9 mouse cellular contexts compared by ENCODE assay signal in the genomic region with DNA sequence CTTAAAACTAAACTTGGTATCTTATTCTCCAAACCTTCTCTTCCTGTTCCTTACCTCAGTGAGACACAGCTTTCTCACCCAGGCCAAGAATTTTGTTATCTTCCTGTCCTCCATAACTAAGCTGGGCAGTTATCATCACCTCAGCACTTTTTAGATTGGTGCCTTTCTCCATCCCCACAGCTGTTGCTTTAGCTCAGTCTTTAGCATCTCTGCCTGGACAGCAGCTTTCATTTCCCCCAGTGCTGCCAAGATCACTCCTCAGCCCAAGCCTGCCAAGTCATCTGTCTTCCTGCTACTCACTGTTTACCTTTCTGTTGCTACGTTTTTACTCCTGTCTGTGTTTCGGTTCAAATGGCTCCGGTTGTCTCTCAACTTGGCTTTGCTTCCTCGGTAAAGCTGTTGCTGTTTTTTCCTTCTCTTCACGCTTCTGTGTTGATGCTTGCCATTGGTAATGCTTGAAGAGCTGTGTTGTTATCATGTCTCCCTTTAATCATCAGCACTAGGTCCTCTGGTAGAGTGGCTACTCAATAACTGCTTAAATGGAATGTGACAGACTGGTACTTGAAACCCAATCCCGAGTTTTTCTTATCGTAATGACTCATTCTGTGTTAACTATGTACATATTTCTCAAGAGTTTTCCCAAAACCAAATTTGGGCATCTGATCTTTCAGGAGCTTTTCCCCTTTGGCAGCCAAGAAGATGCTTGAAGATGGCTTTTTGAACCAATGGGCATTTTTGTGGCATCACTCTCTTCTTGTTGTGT. TPM values are rescaled to one million over a fixed set of nuclear protein-coding genes. Genes with fewer than 3 reads are reported as not detected.
DNase-seq lines count a peak whose midpoint lies in the region; ATAC-seq and TF ChIP-seq lines count a peak whose summit lies in the region.
"Had no signal": no experiment of that assay in that cellular context is flagged by ENCODE, and none has a peak within 500 bp of the region (broad histone marks: within the 10 kb centered on the region; RNA-seq: fewer than 3 reads in every experiment).

No protein-coding gene starts in this region.

- H3K4me1 ChIP-seq in hindbrain, embryonic 16.5 days (ENCODE audit: control insufficient read depth, insufficient read depth, low read depth, low read length), result peaks cover 7% of the 10 kb centered on the region
- peaks cover 14% of the 10 kb centered on the region for H3K4me1 ChIP-seq in hindbrain, embryonic 13.5 days (replicated peaks)
- peaks cover 13 to 62% of the 10 kb centered on the region in 2 experiments for H3K4me1 ChIP-seq in CH12.LX (ENCODE audit: control insufficient read depth in 1 of 2, insufficient read depth in 2 of 2)
- peaks cover 12% of the 10 kb centered on the region for H3K4me1 ChIP-seq in heart, postnatal 0 days (ENCODE audit: control insufficient read depth, insufficient read depth)
- H3K4me1 ChIP-seq in kidney, adult 2 months (ENCODE audit: control insufficient read depth, insufficient read depth, low read length), result no peaks in the 10 kb centered on the region; the same call in 1 of the 2 replicates

- dilution Hi-C loops in CH12.LX (cut with MboI; ENCODE audit: extremely low pct_ligation_motif_present, extremely low pct_unique_long_range_greater_than_20kb, low sequenced_read_pairs), result no loop called here

- no peak overlapping the region for H3K9ac ChIP-seq in hindbrain, embryonic 16.5 days (ENCODE audit: low read depth, low read length)
- H3K9ac ChIP-seq in hindbrain, embryonic 13.5 days, result no peak overlapping the region
- H3K9ac ChIP-seq in CH12.LX (ENCODE audit: insufficient read depth, low read depth), result no peak overlapping the region; the same call in 1 of the 2 replicates
- no peak overlapping the region for H3K9ac ChIP-seq in heart, postnatal 0 days (replicated peaks; ENCODE audit: low read depth, low read length)

- no peaks in the 10 kb centered on the region for H3K36me3 ChIP-seq in hindbrain, embryonic 16.5 days (ENCODE audit: control insufficient read depth, insufficient read depth, low read length)
- peaks cover 4% of the 10 kb centered on the region; the same call in 1 of the 2 replicates for H3K36me3 ChIP-seq in hindbrain, embryonic 13.5 days
- H3K36me3 ChIP-seq in CH12.LX (replicated peaks in 1 of 2; ENCODE audit: control insufficient read depth in 1 of 2, insufficient read depth in 1 of 2, low read length in 1 of 2), result peaks cover 0 to 3% of the 10 kb centered on the region in 2 experiments
- H3K36me3 ChIP-seq in heart, postnatal 0 days (replicated peaks; ENCODE audit: control insufficient read depth, insufficient read depth, low read length), result no peaks in the 10 kb centered on the region
- H3K36me3 ChIP-seq in kidney, adult 2 months (ENCODE audit: control insufficient read depth, insufficient read depth, low read length), result no peaks in the 10 kb centered on the region

- TF ChIP-seq RAD21 in CH12.LX (IDR thresholded peaks at IDR 0.05; ENCODE audit: low read depth, low read length), result no peak

- TF ChIP-seq POLR2A in CH12.LX (IDR thresholded peaks at IDR 0.05; ENCODE audit: low read depth, low read length), result no peak
- TF ChIP-seq POLR2A in kidney, adult 2 months (IDR thresholded peaks at IDR 0.05; ENCODE audit: low read depth, low read length), result no peak

- no peak for ATAC-seq in hindbrain, embryonic 16.5 days
- no peak for ATAC-seq in hindbrain, embryonic 13.5 days (ENCODE audit: low FRiP score)
- peak; percentile 44; the same call in 1 of the 2 replicates for ATAC-seq in heart, postnatal 0 days (ENCODE audit: insufficient read depth, low read depth)
- ATAC-seq: Patski had no signal

- H3K79me2 ChIP-seq in CH12.LX (replicated peaks; ENCODE audit: control insufficient read depth, extremely low read depth, insufficient read depth, poor library complexity, severe bottlenecking), result peaks cover 5% of the 10 kb centered on the region; the same call in 1 of the 2 replicates

- peak overlapping the region; percentile 29; the same call in 1 of the 2 replicates for H3K27ac ChIP-seq in hindbrain, embryonic 16.5 days (ENCODE audit: low read depth, low read length)
- H3K27ac ChIP-seq in hindbrain, embryonic 13.5 days, result no peak overlapping the region
- H3K27ac ChIP-seq in CH12.LX (ENCODE audit: insufficient read depth, low read depth), result peak overlapping the region; percentile 84
- H3K27ac ChIP-seq in heart, postnatal 0 days (ENCODE audit: low read depth), result peak overlapping the region; percentile 18
- no peak overlapping the region for H3K27ac ChIP-seq in kidney, adult 2 months (ENCODE audit: insufficient read depth, low read depth, low read length)

- H3K4me3 ChIP-seq in hindbrain, embryonic 16.5 days (ENCODE audit: low read length), result no peak overlapping the region
- H3K4me3 ChIP-seq in hindbrain, embryonic 13.5 days, result no peak overlapping the region
- H3K4me3 ChIP-seq in CH12.LX (replicated peaks in 1 of 3; ENCODE audit: low read depth in 2 of 3, low read length in 2 of 3, poor library complexity in 1 of 3), result peak overlapping the region in 2 of 3 experiments; percentile 9 to 25
- peak overlapping the region; percentile 4; the same call in 1 of the 2 replicates for H3K4me3 ChIP-seq in heart, postnatal 0 days (ENCODE audit: low read depth, low read length)
- no peak overlapping the region for H3K4me3 ChIP-seq in kidney, adult 2 months (ENCODE audit: insufficient read depth, low read depth, low read length)

- in situ Hi-C loops in CH12.LX (cut with MboI; ENCODE audit: low pct_ligation_motif_present, low pct_unique_long_range_greater_than_20kb, low sequenced_read_pairs), result no loop called here

- H3K4me2 ChIP-seq in hindbrain, embryonic 16.5 days (ENCODE audit: low read length), result no peak overlapping the region
- H3K4me2 ChIP-seq in hindbrain, embryonic 13.5 days, result no peak overlapping the region
- H3K4me2 ChIP-seq in CH12.LX (ENCODE audit: insufficient read depth, low read depth, poor library complexity, severe bottlenecking), result peak overlapping the region; percentile 47; the same call in 1 of the 2 replicates
- H3K4me2 ChIP-seq in heart, postnatal 0 days (ENCODE audit: low read depth, low read length), result peak overlapping the region; percentile 45

- H3K27me3 ChIP-seq in hindbrain, embryonic 16.5 days (replicated peaks; ENCODE audit: control insufficient read depth, insufficient read depth, low read length), result no peaks in the 10 kb centered on the region
- H3K27me3 ChIP-seq in hindbrain, embryonic 13.5 days, result no peaks in the 10 kb centered on the region
- H3K27me3 ChIP-seq in CH12.LX (replicated peaks), result no peaks in the 10 kb centered on the region
- no peaks in the 10 kb centered on the region for H3K27me3 ChIP-seq in heart, postnatal 0 days (ENCODE audit: control insufficient read depth, insufficient read depth, low read length)
- no peaks in the 10 kb centered on the region for H3K27me3 ChIP-seq in kidney, adult 2 months (replicated peaks; ENCODE audit: control insufficient read depth, insufficient read depth, low read length)
- H3K27me3 ChIP-seq: Patski had no signal

- H3K9me3 ChIP-seq in hindbrain, embryonic 16.5 days (ENCODE audit: control insufficient read depth, low read length), result no peaks in the 10 kb centered on the region
- no peaks in the 10 kb centered on the region for H3K9me3 ChIP-seq in hindbrain, embryonic 13.5 days
- H3K9me3 ChIP-seq in CH12.LX (replicated peaks; ENCODE audit: low read length), result no peaks in the 10 kb centered on the region
- H3K9me3 ChIP-seq in heart, postnatal 0 days (replicated peaks; ENCODE audit: control insufficient read depth, low read length), result no peaks in the 10 kb centered on the region

- no peak for TF ChIP-seq CTCF in CH12.LX (conservative IDR thresholded peaks at IDR 0.05 in 1 of 2, IDR thresholded peaks at IDR 0.05 in 1 of 2; ENCODE audit: low read depth in 2 of 2, low read length in 2 of 2)
- TF ChIP-seq CTCF in heart, postnatal 0 days (IDR thresholded peaks at IDR 0.05; ENCODE audit: low read depth), result no peak
- TF ChIP-seq CTCF in kidney, adult 2 months (conservative IDR thresholded peaks at IDR 0.05; ENCODE audit: insufficient read depth, insufficient read length, low read depth, low read length), result no peak

- 0 out of 2 replicates have a peak, but pooled peaks have one; percentile 29 for TF ChIP-seq EP300 in CH12.LX (IDR thresholded peaks at IDR 0.05; ENCODE audit: low read length)
- TF ChIP-seq EP300 in heart, postnatal 0 days (IDR thresholded peaks at IDR 0.05; ENCODE audit: low read depth), result no peak

- DNase-seq in CH12.LX (ENCODE audit: extremely low read depth), result peak; percentile 37
- DNase-seq in embryo, embryonic 9.5 days (ENCODE audit: extremely low spot score), result peak; percentile 10
- peak; percentile 52 for DNase-seq in heart, postnatal 0 days (ENCODE audit: low spot score)
- DNase-seq in mesoderm, embryonic 11.5 days (ENCODE audit: low read depth, low spot score), result peak; percentile 5
- no peak for DNase-seq in layer of hippocampus, adult 11-12 months (ENCODE audit: low spot score)
- DNase-seq in kidney, adult 2 months, result no peak

- WGBS in hindbrain, embryonic 16.5 days, result 50% methylated on average over 7 of the region's 7 CpGs
- 62% methylated on average over 7 of the region's 7 CpGs for WGBS in hindbrain, embryonic 13.5 days
- WGBS in heart, postnatal 0 days, result 6% methylated on average over 7 of the region's 7 CpGs
- 35% methylated on average over 7 of the region's 7 CpGs for WGBS in kidney, adult 2 months

TF ChIP-seq in CH12.LX, 34 proteins besides CTCF, POLR2A, EP300 and RAD21:
- TF ChIP-seq PAX5 (IDR thresholded peaks at IDR 0.05; ENCODE audit: low read length) (no peak), ZKSCAN1 (IDR thresholded peaks at IDR 0.05; ENCODE audit: borderline replicate concordance, low read depth, low read length) (no peak), CHD1 (IDR thresholded peaks at IDR 0.05; ENCODE audit: low read depth, low read length) (0 out of 2 replicates have a peak, but pooled peaks have one; percentile 17), USF1 (IDR thresholded peaks at IDR 0.05; ENCODE audit: low read depth, low read length) (no peak), ZC3H11A (IDR thresholded peaks at IDR 0.05; ENCODE audit: low read depth, low read length) (no peak), MAZ (IDR thresholded peaks at IDR 0.05; ENCODE audit: low read depth, low read length) (0 out of 2 replicates have a peak, but pooled peaks have one; percentile 33)

RNA-seq across cellular contexts. Expression of gene Fam168a, which starts 26.8 kb away (rescaled TPM):
- polyA plus RNA-seq in hindbrain, embryonic 16.5 days (2015; fragmentation: Nextera tagmentation; extraction: Ambion mirVana), result 102 and 103 TPM in 2 replicates
- polyA plus RNA-seq in hindbrain, embryonic 13.5 days (2015; fragmentation: Nextera tagmentation; extraction: Ambion mirVana), result 93.8 and 105 TPM in 2 replicates
- total RNA-seq in CH12.LX (2012; rRNA removed) (3.4 and 4.0 TPM in 2 replicates), CH12.LX (2014; rRNA removed) (4.9 and 5.2 TPM in 2 replicates)
- 11.6 and 15.0 TPM in 2 replicates for polyA plus RNA-seq in CH12.LX (2012; ENCODE audit: insufficient read length, low read depth)
- total RNA-seq in heart, postnatal 0 days (2014; rRNA removed; ENCODE audit: low replicate concordance), result 22.0 and 29.0 TPM in 2 replicates
- 19.7 and 20.0 TPM in 2 replicates for polyA plus RNA-seq in heart, postnatal 0 days (2015; fragmentation: Nextera tagmentation; extraction: Ambion mirVana)
- polyA plus RNA-seq in kidney, adult 2 months (2012; rRNA removed), result 47.1 and 65.7 TPM in 2 replicates

Comparison
In these comparisons a context has a peak if more than half of its experiments do, and no peak if none do; other contexts are left out.
1. H3K27ac ChIP-seq: peak in hindbrain, embryonic 16.5 days (single experiment), CH12.LX (single experiment) and heart, postnatal 0 days (single experiment); none in hindbrain, embryonic 13.5 days (single experiment) and kidney, adult 2 months (single experiment).
2. H3K4me2 ChIP-seq: peak in CH12.LX (single experiment) and heart, postnatal 0 days (single experiment); none in hindbrain, embryonic 16.5 days (single experiment) and hindbrain, embryonic 13.5 days (single experiment).
3. H3K4me3 ChIP-seq: peak in CH12.LX (2 of 3) and heart, postnatal 0 days (single experiment); none in hindbrain, embryonic 16.5 days (single experiment), hindbrain, embryonic 13.5 days (single experiment) and kidney, adult 2 months (single experiment).
4. DNase-seq: peak in CH12.LX (single experiment), embryo, embryonic 9.5 days (single experiment), heart, postnatal 0 days (single experiment) and mesoderm, embryonic 11.5 days (single experiment); none in layer of hippocampus, adult 11-12 months (single experiment) and kidney, adult 2 months (single experiment).